Comparison of ENCODE assay signal across 9 mouse cellular contexts in the genomic region with DNA sequence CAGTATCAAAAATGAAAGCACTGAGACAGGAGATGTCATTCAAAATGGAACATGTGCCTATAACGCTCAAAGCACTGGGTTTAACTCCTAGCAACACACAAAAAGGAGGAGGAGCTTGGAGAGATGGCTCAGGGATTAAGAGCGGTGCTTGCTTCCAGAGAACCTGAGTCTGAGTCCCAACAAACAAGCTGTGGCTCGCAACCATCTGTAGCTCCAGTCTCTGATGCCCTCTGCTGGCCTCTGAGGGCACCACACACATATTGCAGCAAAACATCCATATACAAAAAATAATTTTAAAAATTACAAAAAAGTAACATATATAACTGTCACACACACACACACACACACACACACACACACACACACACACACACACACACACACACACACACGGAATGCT. TPM values are rescaled to one million over a fixed set of nuclear protein-coding genes. Genes with fewer than 3 reads are reported as not detected.
DNase-seq lines count a peak whose midpoint lies in the region; ATAC-seq and TF ChIP-seq lines count a peak whose summit lies in the region.
"Had no signal": no experiment of that assay in that cellular context is flagged by ENCODE, and none has a peak within 500 bp of the region (broad histone marks: within the 10 kb centered on the region; RNA-seq: fewer than 3 reads in every experiment).

No protein-coding gene starts in this region.

- H3K36me3 ChIP-seq in kidney, postnatal 0 days (ENCODE audit: insufficient read depth, low read length) = peaks cover 7% of the 10 kb centered on the region; the same call in 1 of the 2 replicates
- H3K36me3 ChIP-seq in kidney, embryonic 16.5 days (ENCODE audit: insufficient read depth, low read length) = peaks cover 17% of the 10 kb centered on the region
- H3K36me3 ChIP-seq in ES-Bruce4 (ENCODE audit: control insufficient read depth, insufficient read depth, low read length, poor library complexity, severe bottlenecking) = peaks cover 22% of the 10 kb centered on the region

- no peak overlapping the region for H3K27ac ChIP-seq in kidney, postnatal 0 days
- no peak overlapping the region for H3K27ac ChIP-seq in kidney, embryonic 16.5 days (ENCODE audit: low read length)
- H3K27ac ChIP-seq in ES-Bruce4 (ENCODE audit: insufficient read depth, low read length) = no peak overlapping the region
- H3K27ac ChIP-seq in embryonic fibroblast, embryonic 13.5 days (ENCODE audit: insufficient read depth, low read length) = no peak overlapping the region

- TF ChIP-seq CTCF in kidney, postnatal 0 days (IDR thresholded peaks at IDR 0.05; ENCODE audit: low read depth) = peak; percentile 65
- TF ChIP-seq CTCF in ES-Bruce4 (IDR thresholded peaks at IDR 0.05; ENCODE audit: low read depth, low read length) = peak; percentile 78
- peak; percentile 53; the same call in 1 of the 2 replicates for TF ChIP-seq CTCF in embryonic fibroblast, embryonic 13.5 days (IDR thresholded peaks at IDR 0.05; ENCODE audit: borderline replicate concordance, insufficient read depth, low read length)

- ATAC-seq in kidney, postnatal 0 days (replicated peaks; ENCODE audit: low FRiP score, low read depth) = no peak
- no peak for ATAC-seq in kidney, embryonic 16.5 days (ENCODE audit: low FRiP score, low TSS enrichment)
- 0 out of 2 replicates have a peak, but pooled peaks have one; percentile 47 for ATAC-seq in megakaryocyte-erythroid progenitor cell, adult 5-6 weeks (replicated peaks; ENCODE audit: low FRiP score, low TSS enrichment, poor library complexity, severe bottlenecking)

- TF ChIP-seq EP300 in ES-Bruce4 (IDR thresholded peaks at IDR 0.05; ENCODE audit: insufficient read depth, low read depth, low read length) = no peak

- no peak for TF ChIP-seq POLR2A in ES-Bruce4 (IDR thresholded peaks at IDR 0.05; ENCODE audit: insufficient read depth, low read length)
- TF ChIP-seq POLR2A in embryonic fibroblast, embryonic 13.5 days (IDR thresholded peaks at IDR 0.05; ENCODE audit: low read depth, low read length) = no peak

- H3K9me3 ChIP-seq in kidney, postnatal 0 days (replicated peaks; ENCODE audit: low read length) = no peaks in the 10 kb centered on the region
- H3K9me3 ChIP-seq in kidney, embryonic 16.5 days (ENCODE audit: low read length) = no peaks in the 10 kb centered on the region
- H3K9me3 ChIP-seq in ES-Bruce4 (replicated peaks; ENCODE audit: control insufficient read depth, insufficient read depth, low read length, poor library complexity, severe bottlenecking) = no peaks in the 10 kb centered on the region
- H3K9me3 ChIP-seq: megakaryocyte, embryonic 14.5 days had no signal

- peak; percentile 21 to 44 for DNase-seq in cerebellum, adult 18-20 months
- DNase-seq in cerebellum, adult 8-10 months = no peak
- DNase-seq in kidney, postnatal 0 days (ENCODE audit: low spot score) = peak; percentile 37
- no peak for DNase-seq in urinary bladder, adult 2 months (ENCODE audit: low spot score)

- 94% methylated on average over 4 of the region's 4 CpGs for WGBS in kidney, postnatal 0 days
- 82% methylated on average over 4 of the region's 4 CpGs for WGBS in kidney, embryonic 16.5 days

- H3K27me3 ChIP-seq in kidney, postnatal 0 days (ENCODE audit: insufficient read depth, low read length) = no peaks in the 10 kb centered on the region
- H3K27me3 ChIP-seq in kidney, embryonic 16.5 days (ENCODE audit: insufficient read depth, low read length) = no peaks in the 10 kb centered on the region
- H3K27me3 ChIP-seq in ES-Bruce4 (ENCODE audit: control insufficient read depth, insufficient read depth, low read length, poor library complexity, severe bottlenecking) = no peaks in the 10 kb centered on the region
- H3K27me3 ChIP-seq: megakaryocyte, embryonic 14.5 days had no signal

- no peaks in the 10 kb centered on the region for H3K4me1 ChIP-seq in kidney, postnatal 0 days (replicated peaks; ENCODE audit: insufficient read depth, low read length)
- H3K4me1 ChIP-seq in kidney, embryonic 16.5 days (ENCODE audit: insufficient read depth, low read length) = no peaks in the 10 kb centered on the region
- H3K4me1 ChIP-seq in ES-Bruce4 (ENCODE audit: control insufficient read depth, insufficient read depth, low read length) = no peaks in the 10 kb centered on the region
- 0 out of 2 replicates have a peak, but pooled peaks cover 2% of the 10 kb centered on the region for H3K4me1 ChIP-seq in embryonic fibroblast, embryonic 13.5 days (ENCODE audit: control insufficient read depth, insufficient read depth, low read length)

- no peak overlapping the region for H3K4me3 ChIP-seq in kidney, postnatal 0 days (replicated peaks; ENCODE audit: low read depth, low read length)
- H3K4me3 ChIP-seq in kidney, embryonic 16.5 days (ENCODE audit: low read length) = no peak overlapping the region
- H3K4me3 ChIP-seq in ES-Bruce4 (ENCODE audit: low read depth, low read length) = no peak overlapping the region
- H3K4me3 ChIP-seq in embryonic fibroblast, embryonic 13.5 days (ENCODE audit: insufficient read depth, low read length) = no peak overlapping the region
- H3K4me3 ChIP-seq: megakaryocyte, embryonic 14.5 days had no signal

- no peak overlapping the region for H3K9ac ChIP-seq in kidney, postnatal 0 days (ENCODE audit: low read depth, low read length)
- H3K9ac ChIP-seq in kidney, embryonic 16.5 days (replicated peaks; ENCODE audit: low read length) = no peak overlapping the region
- H3K9ac ChIP-seq in ES-Bruce4 (ENCODE audit: low read depth, poor library complexity, severe bottlenecking) = no peak overlapping the region

- no peak overlapping the region for H3K4me2 ChIP-seq in kidney, postnatal 0 days (ENCODE audit: low read length)
- no peak overlapping the region for H3K4me2 ChIP-seq in kidney, embryonic 16.5 days (replicated peaks; ENCODE audit: low read depth, low read length)

RNA-seq across cellular contexts. Expression of a gene that starts 28.2 kb away (rescaled TPM):
- polyA plus RNA-seq in kidney, postnatal 0 days (2015; fragmentation: Nextera tagmentation; extraction: Ambion mirVana) = 18.7 and 21.5 TPM in 2 replicates
- polyA plus RNA-seq in kidney, embryonic 16.5 days (2015; fragmentation: Nextera tagmentation; extraction: Ambion mirVana) = 36.6 and 43.8 TPM in 2 replicates
- polyA plus RNA-seq in ES-Bruce4 (2011; ENCODE audit: insufficient read depth, insufficient read length, low read depth, missing spikeins) = 56.4 and 58.9 TPM in 2 replicates
- polyA plus RNA-seq in embryonic fibroblast, embryonic 13.5 days (2011; ENCODE audit: insufficient read length, low read depth, missing spikeins) = 24.0 and 37.4 TPM in 2 replicates
- 88.7 and 92.5 TPM in 2 replicates for total RNA-seq in megakaryocyte-erythroid progenitor cell, adult 5-6 weeks (2014; fragmentation: Nextera tagmentation)
- 48.6 and 64.9 TPM in 2 replicates for total RNA-seq in megakaryocyte-erythroid progenitor cell, adult 5-6 weeks (2017)
- polyA plus RNA-seq in urinary bladder, adult 2 months (2012; rRNA removed) = 8.9 and 15.8 TPM in 2 replicates

RNA-seq across cellular contexts. Expression of a gene that starts 36.0 kb away (rescaled TPM):
- 16.5 and 17.3 TPM in 2 replicates for polyA plus RNA-seq in kidney, postnatal 0 days (2015; fragmentation: Nextera tagmentation; extraction: Ambion mirVana)
- polyA plus RNA-seq in kidney, embryonic 16.5 days (2015; fragmentation: Nextera tagmentation; extraction: Ambion mirVana) = 25.8 and 31.7 TPM in 2 replicates
- polyA plus RNA-seq in ES-Bruce4 (2011; ENCODE audit: insufficient read depth, insufficient read length, low read depth, missing spikeins) = 4.7 and 8.9 TPM in 2 replicates
- polyA plus RNA-seq in embryonic fibroblast, embryonic 13.5 days (2011; ENCODE audit: insufficient read length, low read depth, missing spikeins) = 10.6 and 14.3 TPM in 2 replicates
- total RNA-seq in megakaryocyte-erythroid progenitor cell, adult 5-6 weeks (2014; fragmentation: Nextera tagmentation) = 12.1 and 17.5 TPM in 2 replicates
- total RNA-seq in megakaryocyte-erythroid progenitor cell, adult 5-6 weeks (2017) = 4.6 and 6.1 TPM in 2 replicates
- polyA plus RNA-seq in urinary bladder, adult 2 months (2012; rRNA removed) = 30.2 and 36.2 TPM in 2 replicates

RNA-seq across cellular contexts. Expression of a gene that starts 36.2 kb away (rescaled TPM):
- 13.1 and 15.0 TPM in 2 replicates for polyA plus RNA-seq in kidney, postnatal 0 days (2015; fragmentation: Nextera tagmentation; extraction: Ambion mirVana)
- 26.7 and 28.5 TPM in 2 replicates for polyA plus RNA-seq in kidney, embryonic 16.5 days (2015; fragmentation: Nextera tagmentation; extraction: Ambion mirVana)
- polyA plus RNA-seq in ES-Bruce4 (2011; ENCODE audit: insufficient read depth, insufficient read length, low read depth, missing spikeins) = 7.4 and 8.0 TPM in 2 replicates
- polyA plus RNA-seq in embryonic fibroblast, embryonic 13.5 days (2011; ENCODE audit: insufficient read length, low read depth, missing spikeins) = 11.0 and 13.2 TPM in 2 replicates
- total RNA-seq in megakaryocyte-erythroid progenitor cell, adult 5-6 weeks (2014; fragmentation: Nextera tagmentation) = 8.3 and 16.8 TPM in 2 replicates
- total RNA-seq in megakaryocyte-erythroid progenitor cell, adult 5-6 weeks (2017) = 5.7 and 8.2 TPM in 2 replicates
- polyA plus RNA-seq in urinary bladder, adult 2 months (2012; rRNA removed) = 20.6 and 21.3 TPM in 2 replicates

RNA-seq across cellular contexts. Expression of a gene that starts 42.3 kb away (rescaled TPM):
- 5.7 and 5.8 TPM in 2 replicates for polyA plus RNA-seq in kidney, postnatal 0 days (2015; fragmentation: Nextera tagmentation; extraction: Ambion mirVana)
- 4.9 and 5.4 TPM in 2 replicates for polyA plus RNA-seq in kidney, embryonic 16.5 days (2015; fragmentation: Nextera tagmentation; extraction: Ambion mirVana)
- 4.2 and 5.0 TPM in 2 replicates for polyA plus RNA-seq in ES-Bruce4 (2011; ENCODE audit: insufficient read depth, insufficient read length, low read depth, missing spikeins)
- 3.0 and 4.7 TPM in 2 replicates for polyA plus RNA-seq in embryonic fibroblast, embryonic 13.5 days (2011; ENCODE audit: insufficient read length, low read depth, missing spikeins)
- 4.3 and 5.9 TPM in 2 replicates for total RNA-seq in megakaryocyte-erythroid progenitor cell, adult 5-6 weeks (2014; fragmentation: Nextera tagmentation)
- 5.3 and 7.0 TPM in 2 replicates for total RNA-seq in megakaryocyte-erythroid progenitor cell, adult 5-6 weeks (2017)
- 4.8 and 5.3 TPM in 2 replicates for polyA plus RNA-seq in urinary bladder, adult 2 months (2012; rRNA removed)

RNA-seq across cellular contexts. Expression of a gene that starts 54.1 kb away (rescaled TPM):
- 6.1 and 8.2 TPM in 2 replicates for polyA plus RNA-seq in kidney, postnatal 0 days (2015; fragmentation: Nextera tagmentation; extraction: Ambion mirVana)
- polyA plus RNA-seq in kidney, embryonic 16.5 days (2015; fragmentation: Nextera tagmentation; extraction: Ambion mirVana) = 7.5 and 8.9 TPM in 2 replicates
- 0.25 and 0.64 TPM in 2 replicates for polyA plus RNA-seq in ES-Bruce4 (2011; ENCODE audit: insufficient read depth, insufficient read length, low read depth, missing spikeins)
- polyA plus RNA-seq in embryonic fibroblast, embryonic 13.5 days (2011; ENCODE audit: insufficient read length, low read depth, missing spikeins) = 1.5 and 2.3 TPM in 2 replicates
- total RNA-seq in megakaryocyte-erythroid progenitor cell, adult 5-6 weeks (2014; fragmentation: Nextera tagmentation) = 1.8 and 1.9 TPM in 2 replicates
- 0.27 TPM in 1 of 2 replicates, not detected in the other for total RNA-seq in megakaryocyte-erythroid progenitor cell, adult 5-6 weeks (2017)
- 4.3 and 4.8 TPM in 2 replicates for polyA plus RNA-seq in urinary bladder, adult 2 months (2012; rRNA removed)

Comparison
In these comparisons a context has a peak if more than half of its experiments do, and no peak if none do; other contexts are left out.
1. DNase-seq: peak in cerebellum, adult 18-20 months (2 of 2) and kidney, postnatal 0 days (single experiment); none in cerebellum, adult 8-10 months (single experiment) and urinary bladder, adult 2 months (single experiment).
2. Peak in every context shown above with its lines, with median percentiles within 50 percentile points of each other: CTCF ChIP-seq.